Mouse (Mus musculus) macrophage (primary cell): ENCODE results near the gene Pyroxd2. TPM values are rescaled to one million over a fixed set of nuclear protein-coding genes. Genes with fewer than 3 reads are reported as not detected.
"Not testable (repeated sequence)": the region's sequence is repeated elsewhere in the genome, so short reads cannot be mapped to it uniquely, and the experiment has no call there.

Source experiments
- H3K27ac ChIP-seq: fragments of 350-480 bp; formaldehyde crosslinking; 2 replicates; pipeline ENCODE4 v1.9.0; 2021
- H3K36me3 ChIP-seq: fragments of 350-480 bp; formaldehyde crosslinking; 2 replicates; pipeline ENCODE4 v1.9.0; 2021; ENCODE audit errors: inconsistent target
- H3K4me3 ChIP-seq: fragments of 350-480 bp; formaldehyde crosslinking; 2 replicates; pipeline ENCODE4 v1.9.0; 2021; ENCODE audit errors: inconsistent target
- H3K79me2 ChIP-seq: fragments of 350-480 bp; formaldehyde crosslinking; 2 replicates; pipeline ENCODE4 v1.9.0; 2021; ENCODE audit errors: inconsistent target
- WGBS: methylation state at CpG from one replicate; pipeline ENCODE4 v1.1.7; 2026; ENCODE audit warnings: inconsistent platforms; ENCODE audit not compliant: missing documents; 5-methylcytosine and 5-hydroxymethylcytosine counted together
- polyA plus RNA-seq: library from polyadenylated mRNA; stranded (reverse); fragments of 250-400 nt; gene quantifications from 3 replicates; pipeline ENCODE4 v1.2.4, GENCODE M21; 2018; ENCODE audit warnings: inconsistent platforms
- total RNA-seq, 78 experiments: library from RNA; depleted of rRNA; stranded (reverse); fragments of 250-400 nt; gene quantifications; 1 replicate in 9 of 78; 2 replicates in 24 of 78; 3 replicates in 43 of 78; 4 replicates in 2 of 78; pipeline ENCODE4 v1.2.4; 2018; ENCODE audit warnings: inconsistent platforms in 56 of 78

Gene Pyroxd2
- total RNA-seq (2018; cell fraction: chromatin; rRNA removed) = 10 to 100 TPM in 25 of 26 experiments, 1 to 10 TPM in 1; 9.3 to 53.6 (median 23.2) TPM
- total RNA-seq (2018; cell fraction: cytosol; rRNA removed) = 1 to 10 TPM; 1.0 to 4.2 (median 2.5) TPM
- 10 to 100 TPM in 14 of 26 experiments, 1 to 10 TPM in 12; 3.2 to 29.1 (median 14.3) TPM for total RNA-seq (2018; cell fraction: nucleus; rRNA removed)
- 2.1 to 4.3 TPM (median 3.8 TPM) in 3 replicates for polyA plus RNA-seq

GRCm38 (mm10) chr19:42752363-42752931 lies at the start of gene Pyroxd2:
Gene Pyroxd2 (minus strand): TSS chr19:42752775.
- 25% methylated on average over 22 of the region's 22 CpGs for WGBS
- peak within 1 kb of the TSS; percentile 24 for H3K4me3 ChIP-seq
- H3K79me2 ChIP-seq = no peaks in the 10 kb centered on the region
- peak within 1 kb of the TSS; percentile 88 for H3K27ac ChIP-seq
- H3K36me3 ChIP-seq = no peaks in the 10 kb centered on the region

- H3K36me3 ChIP-seq = no peaks in the 10 kb centered on the region
- H3K27ac ChIP-seq = no peak overlapping the region
- H3K79me2 ChIP-seq = no peaks in the 10 kb centered on the region
- no peak overlapping the region for H3K4me3 ChIP-seq
- 65% methylated on average over 2 of the region's 2 CpGs for WGBS
Measured at GRCm38 (mm10) chr19:42797866-42798265, 45.3 kb upstream of the Pyroxd2 start.

- no peak overlapping the region for H3K4me3 ChIP-seq
- no peaks in the 10 kb centered on the region for H3K36me3 ChIP-seq
- 38% methylated on average over 9 of the region's 9 CpGs for WGBS
- no peaks in the 10 kb centered on the region for H3K79me2 ChIP-seq
- no peak overlapping the region for H3K27ac ChIP-seq
Measured at GRCm38 (mm10) chr19:42795801-42796200, 43.2 kb upstream of the Pyroxd2 start.

GRCm38 (mm10) chr19:42794914-42795613 lies 42.5 kb upstream of the Pyroxd2 start:
- no peak overlapping the region for H3K4me3 ChIP-seq
- no peak overlapping the region for H3K27ac ChIP-seq
- 4% methylated on average over 31 of the region's 31 CpGs for WGBS
- no peaks in the 10 kb centered on the region for H3K36me3 ChIP-seq
- H3K79me2 ChIP-seq = no peaks in the 10 kb centered on the region

GRCm38 (mm10) chr19:42788311-42788710 lies 35.7 kb upstream of the Pyroxd2 start:
- WGBS = 40% methylated on average over 4 of the region's 5 CpGs
- Histone ChIP-seq H3K79me2 (no peaks in the 10 kb centered on the region), H3K36me3 (no peaks in the 10 kb centered on the region), H3K4me3 (no peak overlapping the region), H3K27ac (no peak overlapping the region)

GRCm38 (mm10) chr19:42785562-42786220 lies 33.1 kb upstream of the Pyroxd2 start:
- no peaks in the 10 kb centered on the region for H3K36me3 ChIP-seq
- WGBS = 92% methylated on average over 8 of the region's 8 CpGs

GRCm38 (mm10) chr19:42785129-42785528 lies 32.6 kb upstream of the Pyroxd2 start:
- Histone ChIP-seq H3K36me3 (no peaks in the 10 kb centered on the region), H3K79me2 (no peaks in the 10 kb centered on the region), H3K4me3 (no peak overlapping the region), H3K27ac (no peak overlapping the region)
- WGBS = 73% methylated on average over 2 of the region's 2 CpGs

More at GRCm38 (mm10) chr19:42785562-42786220, 33.1 kb upstream of the Pyroxd2 start:
- no peaks in the 10 kb centered on the region for H3K79me2 ChIP-seq
- H3K4me3 ChIP-seq = no peak overlapping the region
- H3K27ac ChIP-seq = no peak overlapping the region

GRCm38 (mm10) chr19:42780156-42780538 lies 27.6 kb upstream of the Pyroxd2 start:
- WGBS = 27% methylated on average over 5 of the region's 7 CpGs
- H3K27ac ChIP-seq = peak overlapping the region; percentile 67
- not testable (repeated sequence) for H3K36me3 ChIP-seq, H3K79me2 ChIP-seq
- peak overlapping the region; percentile 49 for H3K4me3 ChIP-seq

GRCm38 (mm10) chr19:42779531-42780155 lies 27.1 kb upstream of the Pyroxd2 start, which contains the start of gene Hps1:
Gene Hps1 (minus strand): TSS chr19:42779978.
- WGBS = 1% methylated on average over 40 of the region's 43 CpGs
- H3K27ac ChIP-seq = peak within 1 kb of the TSS; percentile 67

GRCm38 (mm10) chr19:42777801-42778200 lies 25.2 kb upstream of the Pyroxd2 start:
- H3K4me3 ChIP-seq = no peak overlapping the region
- no peak overlapping the region for H3K27ac ChIP-seq
- WGBS = 83% methylated on average over 5 of the region's 5 CpGs
- peaks cover 7% of the 10 kb centered on the region; the same call in 1 of the 2 replicates for H3K36me3 ChIP-seq
- H3K79me2 ChIP-seq = no peaks in the 10 kb centered on the region

More at GRCm38 (mm10) chr19:42779531-42780155, 27.1 kb upstream of the Pyroxd2 start, which contains the start of gene Hps1:
- Histone ChIP-seq H3K4me3 (peak within 1 kb of the TSS; percentile 49), H3K36me3 (peaks cover 7% of the 10 kb centered on the region; the same call in 1 of the 2 replicates), H3K79me2 (no peaks in the 10 kb centered on the region)

- 100% methylated on average over 1 of the region's 1 CpGs for WGBS
- H3K36me3 ChIP-seq = peaks cover 7% of the 10 kb centered on the region; the same call in 1 of the 2 replicates
- H3K27ac ChIP-seq = no peak overlapping the region
- no peaks in the 10 kb centered on the region for H3K79me2 ChIP-seq
- no peak overlapping the region for H3K4me3 ChIP-seq
Measured at GRCm38 (mm10) chr19:42776813-42777212, 24.2 kb upstream of the Pyroxd2 start.

- Histone ChIP-seq H3K36me3 (peaks cover 59% of the 10 kb centered on the region), H3K4me3 (no peak overlapping the region), H3K79me2 (no peaks in the 10 kb centered on the region), H3K27ac (no peak overlapping the region)
- WGBS = 87% methylated on average over 20 of the region's 23 CpGs
Measured at GRCm38 (mm10) chr19:42770141-42770872, 17.7 kb upstream of the Pyroxd2 start.

GRCm38 (mm10) chr19:42769648-42770047 lies 17.1 kb upstream of the Pyroxd2 start:
- WGBS = 97% methylated on average over 9 of the region's 10 CpGs
- peaks cover 65% of the 10 kb centered on the region for H3K36me3 ChIP-seq

GRCm38 (mm10) chr19:42767361-42767760 lies 14.8 kb upstream of the Pyroxd2 start:
- 94% methylated on average over 8 of the region's 8 CpGs for WGBS
- Histone ChIP-seq H3K27ac (no peak overlapping the region), H3K36me3 (peaks cover 75% of the 10 kb centered on the region), H3K79me2 (no peaks in the 10 kb centered on the region), H3K4me3 (no peak overlapping the region)

More at GRCm38 (mm10) chr19:42769648-42770047, 17.1 kb upstream of the Pyroxd2 start:
- Histone ChIP-seq H3K79me2 (no peaks in the 10 kb centered on the region), H3K27ac (no peak overlapping the region), H3K4me3 (no peak overlapping the region)
